Mouse (Mus musculus) forebrain, embryonic 14.5 days (tissue): ENCODE measurements around the gene Nif3l1. TPM values are rescaled to one million over a fixed set of nuclear protein-coding genes. Genes with fewer than 3 reads are reported as not detected.

Experiments
- ATAC-seq: fragments of 200-750 bp; cut with Nextera tagmentation; 2 replicates; pipeline ENCODE4 v1.8.0; 2017; ENCODE audit warnings: mild to moderate bottlenecking, moderate library complexity
- DNase-seq: peaks from one replicate; pipeline ENCODE4 v3.0.0-alpha.2; 2015; ENCODE audit warnings: low spot score
- H3K27ac ChIP-seq: fragments of 300-500 bp; sonication (generic); 2 replicates; pipeline ENCODE4 v1.5.1; 2014; ENCODE audit warnings: low read depth, mild to moderate bottlenecking, control low read depth, low read length, moderate library complexity
- H3K27me3 ChIP-seq: fragments of 300-500 bp; sonication (generic); replicated peaks from 2 replicates; pipeline ENCODE4 v1.6.1; 2014; ENCODE audit warnings: low read length, control low read depth, mixed read lengths; ENCODE audit not compliant: control insufficient read depth, insufficient read depth
- H3K36me3 ChIP-seq: fragments of 300-500 bp; sonication (generic); 2 replicates; pipeline ENCODE4 v1.6.1; 2014; ENCODE audit warnings: low read length, control low read depth; ENCODE audit not compliant: control insufficient read depth, insufficient read depth
- H3K4me1 ChIP-seq: fragments of 300-500 bp; sonication (generic); 2 replicates; pipeline ENCODE4 v1.6.1; 2014; ENCODE audit warnings: antibody characterized with exemption, low read length, control low read depth; ENCODE audit not compliant: control insufficient read depth, insufficient read depth
- H3K4me2 ChIP-seq: fragments of 300-500 bp; sonication (generic); 2 replicates; pipeline ENCODE4 v1.6.1; 2014; ENCODE audit warnings: mild to moderate bottlenecking, control low read depth, low read length
- H3K4me3 ChIP-seq: fragments of 300-500 bp; sonication (generic); 2 replicates; pipeline ENCODE4 v1.5.1; 2014; ENCODE audit warnings: low read depth, low read length, control low read depth
- H3K9ac ChIP-seq: fragments of 300-500 bp; sonication (generic); 2 replicates; pipeline ENCODE4 v1.6.1; 2014; ENCODE audit warnings: mild to moderate bottlenecking, low read length, control low read depth, moderate library complexity
- H3K9me3 ChIP-seq: fragments of 300-500 bp; sonication (generic); replicated peaks from 2 replicates; pipeline ENCODE4 v1.6.1; 2016; ENCODE audit warnings: low read length, control low read depth, mixed read lengths; ENCODE audit not compliant: control insufficient read depth
- WGBS: fragments of 180-500 bp; shearing (Covaris S2); extraction: QIAGEN DNeasy Blood & Tissue Kit; methylation state at CpG from one replicate; pipeline ENCODE4 v1.1.7; 2014; 5-methylcytosine and 5-hydroxymethylcytosine counted together
- polyA plus RNA-seq: library from polyadenylated mRNA; unstranded; fragments of >200 nt; fragmentation: Nextera tagmentation; extraction: Ambion mirVana; gene quantifications from 2 replicates; pipeline ENCODE4 v1.2.1, GENCODE M21; 2014

The Nif3l1 gene
- polyA plus RNA-seq, 1 experiment from 2014 or later, result 74.1 TPM

DNA sequence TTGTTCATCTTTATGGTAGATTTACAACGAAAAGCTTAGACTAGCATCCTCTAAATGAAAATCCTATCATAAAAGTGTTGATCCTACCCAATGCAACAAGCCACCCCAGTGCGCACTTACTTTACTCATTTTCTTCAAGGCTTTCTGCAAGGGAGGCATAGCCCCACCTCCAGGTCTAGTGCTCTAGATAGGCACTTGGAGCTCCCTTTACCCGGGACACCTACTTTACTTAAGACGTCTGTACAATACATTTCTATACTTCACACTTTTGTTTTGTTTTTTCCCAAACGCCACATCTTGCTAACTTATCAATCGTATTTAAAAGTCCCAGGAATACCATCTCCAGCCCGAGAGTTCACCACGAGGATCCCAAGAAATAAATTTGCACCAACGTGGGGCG, 260 bp upstream of the Nif3l1 start:
- Histone ChIP-seq H3K36me3 (peaks cover 33% of the 10 kb centered on the region), H3K4me2 (peak overlapping the region; percentile 80), H3K9ac (peak overlapping the region; percentile 79), H3K9me3 (no peaks in the 10 kb centered on the region), H3K27me3 (no peaks in the 10 kb centered on the region), H3K27ac (peak overlapping the region; percentile 88), H3K4me1 (peaks cover 13% of the 10 kb centered on the region), H3K4me3 (peak overlapping the region; percentile 60)
- WGBS, result 10% methylated on average over 10 of the region's 10 CpGs
- ATAC-seq (no peak), DNase-seq (no peak)

DNA sequence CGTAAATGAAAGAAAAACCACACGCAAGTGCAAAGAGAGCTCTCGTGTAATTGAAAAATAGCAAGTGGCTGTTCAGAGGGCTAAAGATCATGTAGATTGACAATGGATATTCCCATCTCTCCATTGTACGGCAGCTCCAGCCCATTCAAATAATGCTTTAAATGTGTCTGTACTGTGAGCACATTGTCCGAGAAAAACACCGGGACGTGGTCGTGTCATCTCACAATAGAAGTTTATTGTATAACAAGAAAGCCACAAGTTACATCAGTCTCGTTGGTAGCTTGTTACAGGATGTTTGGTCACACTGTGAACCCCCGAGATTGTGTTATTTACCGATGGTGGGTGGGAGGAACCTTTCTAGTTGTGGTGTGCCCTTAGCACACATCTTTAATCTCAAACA, 910 bp downstream of the Nif3l1 start:
- H3K4me3 ChIP-seq, result peak overlapping the region; percentile 60
- H3K9ac ChIP-seq, result peak overlapping the region; percentile 79
- no peaks in the 10 kb centered on the region for H3K9me3 ChIP-seq
- DNase-seq (peak; percentile 12), ATAC-seq (peak; percentile 10)
- no peaks in the 10 kb centered on the region for H3K27me3 ChIP-seq
- H3K36me3 ChIP-seq, result peaks cover 32% of the 10 kb centered on the region
- peaks cover 13% of the 10 kb centered on the region for H3K4me1 ChIP-seq
- H3K27ac ChIP-seq, result peak overlapping the region; percentile 88
- H3K4me2 ChIP-seq, result peak overlapping the region; percentile 80
- 5% methylated on average over 11 of the region's 11 CpGs for WGBS

DNA sequence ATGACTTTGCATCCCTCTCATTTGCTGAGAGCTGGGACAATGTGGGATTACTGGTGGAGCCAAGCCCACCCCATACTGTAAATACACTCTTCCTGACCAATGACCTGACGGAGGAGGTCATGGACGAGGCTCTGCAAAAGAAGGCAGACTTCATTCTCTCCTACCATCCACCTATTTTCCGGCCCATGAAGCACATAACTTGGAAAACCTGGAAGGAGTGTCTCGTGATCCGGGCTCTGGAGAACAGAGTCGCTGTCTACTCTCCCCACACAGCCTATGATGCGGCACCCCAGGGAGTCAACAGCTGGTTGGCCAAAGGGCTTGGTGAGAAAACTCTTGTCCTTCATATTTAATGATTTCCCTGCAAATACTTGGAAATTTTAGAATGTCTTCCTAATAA, 2.8 kb downstream of the Nif3l1 start:
- Histone ChIP-seq H3K4me3 (no peak overlapping the region), H3K9ac (no peak overlapping the region), H3K4me1 (peaks cover 13% of the 10 kb centered on the region), H3K36me3 (peaks cover 34% of the 10 kb centered on the region), H3K27ac (no peak overlapping the region), H3K27me3 (no peaks in the 10 kb centered on the region), H3K9me3 (no peaks in the 10 kb centered on the region), H3K4me2 (no peak overlapping the region)
- DNase-seq, result no peak
- WGBS, result 96% methylated on average over 7 of the region's 7 CpGs
- no peak for ATAC-seq

DNA sequence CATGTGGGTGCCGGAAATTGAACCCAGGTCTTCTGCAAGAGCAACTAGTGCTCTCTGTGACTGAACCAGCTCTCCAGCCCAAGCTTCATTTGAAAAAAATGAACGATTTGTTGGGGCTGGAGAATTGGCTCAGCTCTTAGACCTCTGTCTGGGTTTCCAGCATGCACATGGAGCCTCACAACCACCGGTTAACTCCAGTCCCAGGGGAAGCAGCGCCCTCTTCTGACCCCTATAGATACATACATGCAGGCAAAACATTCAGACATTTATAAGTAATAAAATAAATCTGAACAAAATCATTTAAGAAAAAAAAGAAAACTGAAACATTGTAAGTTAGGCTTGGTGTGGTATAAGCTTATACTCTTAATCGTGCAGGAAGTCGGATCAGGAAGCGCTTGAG, 3.4 kb downstream of the Nif3l1 start:
- H3K4me2 ChIP-seq, result no peak overlapping the region
- H3K9ac ChIP-seq, result no peak overlapping the region
- DNase-seq, result no peak
- no peak overlapping the region for H3K27ac ChIP-seq
- ATAC-seq, result no peak
- H3K9me3 ChIP-seq, result no peaks in the 10 kb centered on the region
- no peaks in the 10 kb centered on the region for H3K27me3 ChIP-seq
- peaks cover 40% of the 10 kb centered on the region for H3K36me3 ChIP-seq
- peaks cover 13% of the 10 kb centered on the region for H3K4me1 ChIP-seq
- 93% methylated on average over 7 of the region's 7 CpGs for WGBS
- no peak overlapping the region for H3K4me3 ChIP-seq

DNA sequence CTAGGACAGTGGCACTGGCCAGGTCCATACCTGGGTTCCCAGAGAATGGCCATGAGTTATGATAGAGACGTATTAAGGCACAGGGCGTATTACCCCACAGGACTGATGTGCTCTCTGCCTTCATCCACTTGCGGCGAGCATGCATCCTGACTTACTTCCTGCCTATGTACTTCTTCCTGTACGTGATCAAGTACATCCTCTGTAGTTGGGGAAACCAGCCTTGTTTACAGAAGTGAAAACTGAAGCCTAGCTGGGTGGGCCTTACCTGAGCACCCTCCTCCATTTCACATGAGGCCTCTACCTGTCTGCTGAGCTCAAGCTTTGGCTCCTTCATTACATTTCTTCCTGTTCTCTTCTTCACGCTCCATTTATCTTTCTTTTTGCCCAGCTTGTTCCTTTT, 9.4 kb downstream of the Nif3l1 start:
- no peak for ATAC-seq
- 96% methylated on average over 6 of the region's 6 CpGs for WGBS
- no peak overlapping the region for H3K9ac ChIP-seq
- no peaks in the 10 kb centered on the region for H3K27me3 ChIP-seq
- H3K36me3 ChIP-seq, result peaks cover 83% of the 10 kb centered on the region
- H3K27ac ChIP-seq, result no peak overlapping the region
- H3K4me2 ChIP-seq, result no peak overlapping the region
- no peak overlapping the region for H3K4me3 ChIP-seq
- DNase-seq, result no peak
- no peaks in the 10 kb centered on the region for H3K4me1 ChIP-seq
- H3K9me3 ChIP-seq, result no peaks in the 10 kb centered on the region

DNA sequence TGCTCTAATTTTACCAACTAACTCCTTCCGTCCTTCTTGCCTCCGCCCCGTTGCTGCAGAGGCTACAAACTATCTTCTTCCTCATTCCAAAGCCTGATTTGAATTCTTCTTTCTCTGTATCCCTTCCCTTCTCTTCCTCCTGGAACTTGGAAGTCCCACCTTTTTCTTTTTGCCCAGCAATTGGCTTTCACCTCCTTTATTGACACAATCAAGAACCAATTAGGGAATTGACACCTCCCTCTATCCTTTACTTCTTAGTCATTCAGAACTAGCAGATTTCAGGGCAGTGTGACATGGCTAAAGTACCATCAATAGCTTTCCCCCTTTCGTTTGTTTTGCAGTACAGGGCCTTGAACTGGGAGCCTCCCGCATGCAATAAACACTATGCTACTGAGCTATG, 13.2 kb downstream of the Nif3l1 start:
- ATAC-seq (no peak), DNase-seq (no peak)
- Histone ChIP-seq H3K4me2 (no peak overlapping the region), H3K36me3 (peaks cover 92% of the 10 kb centered on the region), H3K9me3 (no peaks in the 10 kb centered on the region), H3K4me3 (no peak overlapping the region), H3K4me1 (no peaks in the 10 kb centered on the region), H3K27me3 (no peaks in the 10 kb centered on the region), H3K27ac (no peak overlapping the region), H3K9ac (no peak overlapping the region)
- 91% methylated on average over 5 of the region's 5 CpGs for WGBS

DNA sequence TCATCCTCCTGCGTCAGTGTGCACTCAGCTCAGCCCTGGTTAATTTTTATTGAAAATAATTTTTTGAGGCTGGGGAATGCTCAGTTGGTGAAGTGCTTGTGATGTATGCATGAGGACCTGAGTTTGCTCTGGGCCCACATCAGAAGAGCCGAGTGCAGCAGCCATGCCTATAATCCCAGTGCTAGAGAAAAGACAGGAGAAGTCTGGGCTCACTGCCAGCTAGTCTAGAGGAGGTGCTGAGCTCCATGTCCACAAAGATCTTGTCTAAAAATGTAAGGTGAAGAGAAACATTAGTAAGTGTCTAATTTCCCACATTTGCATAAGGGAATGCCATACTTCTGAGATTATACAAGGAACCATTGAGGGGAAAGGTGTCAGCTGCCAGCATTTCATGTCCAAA, 13.9 kb downstream of the Nif3l1 start:
- H3K27me3 ChIP-seq, result no peaks in the 10 kb centered on the region
- no peaks in the 10 kb centered on the region for H3K9me3 ChIP-seq
- peak; percentile 17 for DNase-seq
- no peak overlapping the region for H3K4me3 ChIP-seq
- H3K9ac ChIP-seq, result no peak overlapping the region
- H3K4me1 ChIP-seq, result no peaks in the 10 kb centered on the region
- peaks cover 92% of the 10 kb centered on the region for H3K36me3 ChIP-seq
- ATAC-seq, result no peak
- 67% methylated on average over 2 of the region's 2 CpGs for WGBS
- no peak overlapping the region for H3K27ac ChIP-seq
- H3K4me2 ChIP-seq, result no peak overlapping the region

DNA sequence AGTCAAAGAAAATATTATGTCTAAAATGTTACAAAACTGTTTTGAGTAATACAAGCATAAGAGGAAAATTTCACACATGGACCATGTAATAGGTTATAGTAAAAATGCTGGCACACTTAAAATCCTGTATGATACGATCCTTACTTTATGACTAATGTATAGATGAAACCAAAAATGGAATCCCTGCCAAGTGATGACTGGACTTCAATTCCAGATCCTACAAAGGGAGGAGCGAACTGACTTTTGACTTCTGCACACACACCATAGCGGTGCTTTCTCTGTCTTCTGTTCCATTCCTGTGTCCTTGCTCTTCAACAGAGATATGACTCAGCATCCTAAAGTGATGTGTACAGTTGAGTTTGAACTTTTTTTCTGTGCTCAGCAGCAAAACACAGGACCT, 15.6 kb downstream of the Nif3l1 start:
- H3K36me3 ChIP-seq, result peaks cover 93% of the 10 kb centered on the region
- no peaks in the 10 kb centered on the region for H3K4me1 ChIP-seq
- ATAC-seq (no peak), DNase-seq (no peak)
- H3K27ac ChIP-seq, result no peak overlapping the region
- WGBS, result 92% methylated on average over 3 of the region's 3 CpGs
- H3K4me3 ChIP-seq, result no peak overlapping the region
- no peak overlapping the region for H3K9ac ChIP-seq
- H3K27me3 ChIP-seq, result no peaks in the 10 kb centered on the region
- no peaks in the 10 kb centered on the region for H3K9me3 ChIP-seq
- H3K4me2 ChIP-seq, result no peak overlapping the region

DNA sequence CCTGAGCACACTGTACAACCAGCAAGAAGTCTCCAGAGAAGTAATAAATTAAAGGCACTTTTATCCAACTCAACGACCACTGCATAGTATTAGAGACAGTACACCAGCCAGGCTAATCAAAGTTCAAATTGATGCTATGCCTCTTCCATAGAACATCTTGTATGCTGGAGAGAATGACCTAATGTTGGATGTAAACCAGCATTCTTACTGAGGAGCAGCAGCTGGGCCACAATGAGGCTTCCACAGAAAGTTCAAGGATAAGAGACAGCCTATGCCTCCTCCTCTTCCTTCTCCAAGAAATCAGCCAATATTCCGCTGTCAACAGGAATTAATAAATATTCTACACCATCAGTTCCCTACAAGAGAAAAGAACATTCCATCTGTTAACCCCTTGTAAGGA, 19.0 kb downstream of the Nif3l1 start:
- no peak for ATAC-seq
- H3K27ac ChIP-seq, result no peak overlapping the region
- 80% methylated on average over 2 of the region's 2 CpGs for WGBS

More for the DNA sequence above, 19.0 kb downstream of the Nif3l1 start:
- Histone ChIP-seq H3K4me2 (no peak overlapping the region), H3K36me3 (peaks cover 90% of the 10 kb centered on the region), H3K4me1 (no peaks in the 10 kb centered on the region), H3K4me3 (no peak overlapping the region), H3K9me3 (no peaks in the 10 kb centered on the region), H3K27me3 (no peaks in the 10 kb centered on the region), H3K9ac (no peak overlapping the region)
- no peak for DNase-seq
